Mouse (Mus musculus) embryonic facial prominence, embryonic 11.5 days (tissue): Measurements from ENCODE around the gene Fis1. TPM values are rescaled to one million over a fixed set of nuclear protein-coding genes. Genes with fewer than 3 reads are reported as not detected.

Experiments used
- ATAC-seq: fragments of 200-750 bp; cut with Nextera tagmentation; replicated peaks from 2 replicates; pipeline ENCODE4 v1.8.0; 2017; ENCODE audit warnings: low read depth; ENCODE audit not compliant: insufficient number of reproducible peaks, low FRiP score, low TSS enrichment
- DNase-seq: peaks from one replicate; pipeline ENCODE4 v3.0.0-alpha.2; 2015; ENCODE audit warnings: low spot score
- H3K27ac ChIP-seq: fragments of 300-500 bp; sonication (generic); replicated peaks from 2 replicates; pipeline ENCODE4 v1.5.1; 2014; ENCODE audit warnings: mild to moderate bottlenecking, low read depth, low read length, control low read depth
- H3K27me3 ChIP-seq: fragments of 300-500 bp; sonication (generic); 2 replicates; pipeline ENCODE4 v1.6.1; 2014; ENCODE audit warnings: mild to moderate bottlenecking, low read length, moderate library complexity, mixed read lengths; ENCODE audit not compliant: control insufficient read depth, insufficient read depth
- H3K36me3 ChIP-seq: fragments of 300-500 bp; sonication (generic); replicated peaks from 2 replicates; pipeline ENCODE4 v1.6.1; 2014; ENCODE audit warnings: low read depth, mild to moderate bottlenecking, low read length, moderate library complexity, mixed read lengths; ENCODE audit not compliant: control insufficient read depth, insufficient read depth
- H3K4me1 ChIP-seq: fragments of 300-500 bp; sonication (generic); 2 replicates; pipeline ENCODE4 v1.6.1; 2014; ENCODE audit warnings: low read length, mixed read lengths; ENCODE audit not compliant: control insufficient read depth, insufficient read depth
- H3K4me2 ChIP-seq: fragments of 300-500 bp; sonication (generic); 2 replicates; pipeline ENCODE4 v1.6.1; 2014; ENCODE audit warnings: low read depth, mild to moderate bottlenecking, control low read depth, low read length, moderate library complexity
- H3K4me3 ChIP-seq: fragments of 300-500 bp; sonication (generic); 2 replicates; pipeline ENCODE4 v1.5.1; 2014; ENCODE audit warnings: low read depth, low read length, control low read depth
- H3K9ac ChIP-seq: fragments of 300-500 bp; sonication (generic); replicated peaks from 2 replicates; pipeline ENCODE4 v1.6.1; 2014; ENCODE audit warnings: mild to moderate bottlenecking, control low read depth, low read length
- H3K9me3 ChIP-seq: fragments of 300-500 bp; sonication (generic); replicated peaks from 2 replicates; pipeline ENCODE4 v1.6.1; 2016; ENCODE audit warnings: mild to moderate bottlenecking, low read length, inconsistent platforms, mixed read lengths; ENCODE audit not compliant: control insufficient read depth
- WGBS: fragments of 180-500 bp; shearing (Covaris S2); extraction: QIAGEN DNeasy Blood & Tissue Kit; methylation state at CpG from one replicate; pipeline ENCODE4 v1.1.7; 2014; 5-methylcytosine and 5-hydroxymethylcytosine counted together
- microRNA counts: library from miRNA; unstranded; fragments of <30 nt; microRNA quantifications from one replicate; lab custom pipeline; 2016
- microRNA-seq: library from miRNA; unstranded; fragments of <30 nt; microRNA quantifications from one replicate; pipeline ENCODE4, GENCODE M21; 2016; ENCODE audit warnings: borderline number of aligned reads
- polyA plus RNA-seq: library from polyadenylated mRNA; unstranded; fragments of >200 nt; fragmentation: Nextera tagmentation; extraction: Ambion mirVana; gene quantifications from 2 replicates; pipeline ENCODE4 v1.2.1, GENCODE M21; 2014

The Fis1 gene
- polyA plus RNA-seq, 1 experiment from 2014 or later, result 298 TPM

- 69% methylated on average over 4 of the region's 5 CpGs for WGBS
- Histone ChIP-seq H3K36me3 (peaks cover 8% of the 10 kb centered on the region; the same call in 1 of the 2 replicates), H3K9ac (no peak overlapping the region), H3K4me3 (no peak overlapping the region), H3K4me1 (no peaks in the 10 kb centered on the region), H3K27ac (no peak overlapping the region), H3K27me3 (no peaks in the 10 kb centered on the region), H3K9me3 (no peaks in the 10 kb centered on the region), H3K4me2 (no peak overlapping the region)
- ATAC-seq (no peak), DNase-seq (no peak)
Observed at GRCm38 (mm10) chr5:136999449-136999848, 46.4 kb downstream of the Fis1 start.

- no peak overlapping the region for H3K4me2 ChIP-seq
- H3K4me1 ChIP-seq, result no peaks in the 10 kb centered on the region
- H3K9me3 ChIP-seq, result no peaks in the 10 kb centered on the region
- ATAC-seq (no peak), DNase-seq (peak; percentile 26)
- H3K27me3 ChIP-seq, result no peaks in the 10 kb centered on the region
- H3K27ac ChIP-seq, result no peak overlapping the region
- no peak overlapping the region for H3K4me3 ChIP-seq
- H3K9ac ChIP-seq, result no peak overlapping the region
- no peaks in the 10 kb centered on the region for H3K36me3 ChIP-seq
- 80% methylated on average over 2 of the region's 2 CpGs for WGBS
Observed at GRCm38 (mm10) chr5:137000612-137001011, 47.5 kb downstream of the Fis1 start.

DNA sequence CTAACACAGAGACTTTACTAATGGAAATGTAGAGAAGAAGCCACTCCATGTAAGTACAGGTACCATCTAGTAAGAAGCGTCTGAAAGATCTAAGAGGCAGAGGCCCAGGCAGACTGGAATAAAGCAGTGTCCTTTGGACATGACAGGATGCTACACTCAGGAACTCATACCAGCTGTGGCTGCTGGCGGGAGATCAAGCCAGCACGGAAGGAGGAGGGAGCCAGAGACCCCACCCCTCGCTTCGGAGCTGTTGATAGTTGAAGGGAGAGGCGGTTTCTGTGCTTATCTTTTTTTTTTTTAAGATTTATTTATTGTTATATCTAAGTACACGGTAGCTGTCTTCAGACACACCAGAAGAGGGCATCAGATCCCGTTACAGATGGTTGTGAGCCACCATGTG is 54.2 kb downstream of the Fis1 start:
- H3K4me2 ChIP-seq, result no peak overlapping the region
- no peak for ATAC-seq
- H3K9ac ChIP-seq, result no peak overlapping the region
- H3K27ac ChIP-seq, result no peak overlapping the region
- 66% methylated on average over 8 of the region's 8 CpGs for WGBS
- H3K27me3 ChIP-seq, result no peaks in the 10 kb centered on the region
- H3K4me3 ChIP-seq, result no peak overlapping the region
- no peaks in the 10 kb centered on the region for H3K4me1 ChIP-seq
- no peak for DNase-seq
- H3K9me3 ChIP-seq, result no peaks in the 10 kb centered on the region
- H3K36me3 ChIP-seq, result no peaks in the 10 kb centered on the region

- peak; percentile 75 for DNase-seq
- 46% methylated on average over 3 of the region's 3 CpGs for WGBS
- Histone ChIP-seq H3K4me2 (no peak overlapping the region), H3K4me1 (no peaks in the 10 kb centered on the region), H3K9ac (no peak overlapping the region), H3K4me3 (no peak overlapping the region), H3K9me3 (no peaks in the 10 kb centered on the region), H3K27ac (no peak overlapping the region), H3K36me3 (no peaks in the 10 kb centered on the region), H3K27me3 (no peaks in the 10 kb centered on the region)
- ATAC-seq, result no peak
Observed at GRCm38 (mm10) chr5:137009988-137010387, 56.9 kb downstream of the Fis1 start.

GRCm38 (mm10) chr5:137012401-137012950 is 59.4 kb downstream of the Fis1 start:
- no peak overlapping the region for H3K4me3 ChIP-seq
- WGBS, result 81% methylated on average over 15 of the region's 15 CpGs

More at GRCm38 (mm10) chr5:137012401-137012950, 59.4 kb downstream of the Fis1 start:
- Histone ChIP-seq H3K36me3 (no peaks in the 10 kb centered on the region), H3K4me2 (no peak overlapping the region), H3K4me1 (no peaks in the 10 kb centered on the region), H3K9me3 (no peaks in the 10 kb centered on the region), H3K27ac (no peak overlapping the region), H3K27me3 (no peaks in the 10 kb centered on the region), H3K9ac (no peak overlapping the region)
- ATAC-seq (no peak), DNase-seq (no peak)

MicroRNAs encoded within 50 kb of the gene (microRNA counts, 519-probe panel; counts per million panel counts)
- microRNA mmu-miR-702 (lab: Ali Mortazavi, UCI), result not detected

Small RNAs within 50 kb of the gene (microRNA-seq; reads per million reads assigned to microRNA genes)
- 82.3 reads per million, percentile 38 among the genes with 10 or more reads in this experiment for gene Mir702

Other genes starting within 250 kb of the Fis1 start
- 63.0 and 67.1 TPM in 2 replicates for gene Col26a1, start 70.1 kb upstream of the Fis1 start, polyA plus RNA-seq
- 72.5 and 83.4 TPM in 2 replicates for gene Ift22, start 45.1 kb upstream of the Fis1 start, polyA plus RNA-seq
- gene Cldn15, start 13.3 kb downstream of the Fis1 start, polyA plus RNA-seq, result 0.22 and 0.25 TPM in 2 replicates
- 23.1 and 28.0 TPM in 2 replicates for gene Plod3, start 33.7 kb downstream of the Fis1 start, polyA plus RNA-seq
- gene Znhit1, start 34.7 kb downstream of the Fis1 start, polyA plus RNA-seq, result 101 and 104 TPM in 2 replicates
- 0.68 and 0.72 TPM in 2 replicates for gene Vgf, start 73.1 kb downstream of the Fis1 start, polyA plus RNA-seq
- gene Ap1s1, start 92.9 kb downstream of the Fis1 start, polyA plus RNA-seq, result 144 and 159 TPM in 2 replicates
- gene Serpine1, start 119.0 kb downstream of the Fis1 start, polyA plus RNA-seq, result 0.17 TPM in 1 of 2 replicates, not detected in the other
- gene Trim56, start 162.9 kb downstream of the Fis1 start, polyA plus RNA-seq, result 3.6 and 4.6 TPM in 2 replicates
- not detected in 2 replicates for gene Muc3, start 196.0 kb downstream of the Fis1 start, polyA plus RNA-seq